Mouse (Mus musculus) layer of hippocampus, adult 9-10 months (tissue): Measurements from ENCODE around the gene Abhd16a.

ENCODE experiments used
- DNase-seq: peaks from one replicate; pipeline ENCODE4 v3.0.0; 2022; ENCODE audit warnings: low spot score

The Abhd16a gene

DNA sequence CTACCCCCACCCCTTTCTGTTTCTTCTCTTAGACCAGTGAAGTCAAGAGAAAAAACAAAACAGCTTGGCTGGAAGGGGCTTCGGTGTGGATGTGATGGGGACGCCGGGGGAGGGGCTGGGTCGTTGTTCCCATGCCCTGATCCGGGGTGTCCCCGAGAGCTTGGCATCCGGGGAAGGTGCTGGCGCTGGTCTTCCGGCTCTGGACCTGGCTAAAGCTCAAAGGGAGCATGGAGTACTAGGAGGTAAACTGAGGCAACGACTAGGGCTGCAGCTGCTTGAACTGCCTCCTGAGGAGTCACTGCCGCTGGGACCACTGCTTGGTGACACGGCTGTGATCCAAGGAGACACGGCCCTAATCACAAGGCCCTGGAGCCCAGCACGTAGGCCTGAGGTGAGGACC lies 29.0 kb upstream of the Abhd16a start:
- DNase-seq = no peak

GRCm38 (mm10) chr17:35060737-35061297 lies 28.2 kb upstream of the Abhd16a start:
- DNase-seq = no peak

- DNase-seq = no peak
Observed at GRCm38 (mm10) chr17:35061299-35061698, 27.8 kb upstream of the Abhd16a start.

- DNase-seq = no peak
Observed at GRCm38 (mm10) chr17:35063466-35063865, 25.6 kb upstream of the Abhd16a start.

GRCm38 (mm10) chr17:35064378-35064877 lies 24.6 kb upstream of the Abhd16a start:
- DNase-seq = no peak

GRCm38 (mm10) chr17:35064951-35065947 lies 23.8 kb upstream of the Abhd16a start, which contains the start of gene Ly6g6c:
Gene Ly6g6c, plus strand, starts transcription at chr17:35065388.
- no peak for DNase-seq

DNA sequence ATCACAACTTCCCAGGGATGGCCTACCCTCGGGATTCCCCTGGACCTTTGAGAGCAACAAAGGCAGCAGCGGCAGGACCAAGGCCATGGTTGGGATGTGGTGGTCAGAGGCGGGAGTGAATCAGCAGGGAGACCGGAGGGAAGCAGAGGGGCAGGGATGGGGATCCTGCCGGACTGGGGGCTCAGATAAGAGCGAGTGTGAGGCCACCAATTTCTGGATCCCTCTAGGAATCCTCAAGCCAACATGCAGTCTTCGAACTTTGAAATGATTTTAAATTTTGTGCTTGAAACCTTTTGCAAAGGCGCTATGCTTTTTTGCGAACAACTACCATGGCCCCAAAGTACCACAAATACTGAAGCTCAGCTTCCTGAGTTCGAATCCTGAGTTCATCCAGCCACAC lies 23.0 kb upstream of the Abhd16a start, which contains the start of gene Mpig6b:
Gene Mpig6b (minus strand): TSS at position 101 of the 400 bp plus-strand sequence.
- no peak for DNase-seq

- no peak for DNase-seq
Observed at GRCm38 (mm10) chr17:35068213-35068914, 20.7 kb upstream of the Abhd16a start.

- no peak for DNase-seq
Observed at GRCm38 (mm10) chr17:35070556-35071229, 18.4 kb upstream of the Abhd16a start.

GRCm38 (mm10) chr17:35071454-35071853 lies 17.6 kb upstream of the Abhd16a start:
- no peak for DNase-seq

DNA sequence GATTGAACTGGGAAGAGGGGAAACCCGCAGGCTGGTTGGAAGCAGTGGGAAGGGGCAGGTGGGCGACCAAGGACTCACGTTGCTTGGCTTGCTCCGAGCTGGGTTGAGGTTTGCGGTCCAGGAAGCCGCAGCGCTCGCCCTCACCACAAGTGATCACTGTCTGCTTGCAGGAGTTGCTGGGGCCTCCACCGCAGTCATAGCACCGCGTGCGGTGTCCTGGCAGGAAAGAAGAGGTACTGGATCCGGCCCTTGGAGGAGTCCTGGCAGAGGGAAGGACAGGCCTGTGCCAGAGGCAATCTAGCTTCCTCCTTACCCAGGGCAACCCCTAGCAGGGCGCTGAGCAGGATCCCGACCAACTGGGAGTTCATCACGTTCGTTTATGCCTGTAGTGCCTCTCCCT lies 15.0 kb upstream of the Abhd16a start:
- no peak for DNase-seq

DNA sequence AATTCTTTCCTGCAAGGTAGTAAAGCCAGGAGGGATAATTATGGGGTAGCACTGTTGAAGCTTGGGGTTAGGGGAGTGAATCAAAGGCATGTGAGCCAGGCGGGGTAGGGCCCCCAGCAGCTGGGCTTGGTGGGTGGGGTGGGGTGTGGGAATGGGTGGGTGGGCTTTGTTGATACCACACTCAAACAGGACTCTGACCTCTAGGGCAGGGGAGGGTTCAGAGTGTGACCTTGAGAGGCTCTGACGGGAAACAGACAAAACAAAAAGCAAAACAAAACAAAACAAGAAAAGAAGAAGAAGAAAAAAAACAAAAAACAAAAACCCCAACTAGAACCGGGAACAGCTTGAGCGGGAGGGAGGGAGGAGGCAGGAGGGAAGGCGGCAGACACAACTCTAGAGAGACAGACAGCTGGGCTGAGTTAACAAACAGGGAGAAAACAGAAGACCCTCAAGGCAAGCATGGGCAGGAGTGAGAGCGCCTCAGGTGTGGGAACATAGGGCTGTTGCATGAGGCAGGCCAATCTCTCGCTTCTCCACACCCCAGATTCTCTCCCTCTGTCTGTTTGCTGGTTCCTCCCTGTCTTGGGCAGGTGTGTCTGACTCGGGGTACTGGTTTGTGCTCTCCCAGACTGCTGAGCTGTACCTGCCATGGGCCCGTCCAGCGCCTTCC lies 12.4 kb upstream of the Abhd16a start, which contains the start of gene Ly6g6e:
Gene Ly6g6e (plus strand): TSS at position 396 of the 670 bp plus-strand sequence.
- DNase-seq = no peak

- no peak for DNase-seq
Observed at GRCm38 (mm10) chr17:35077285-35077684, 11.8 kb upstream of the Abhd16a start.

GRCm38 (mm10) chr17:35077786-35078233 lies 11.3 kb upstream of the Abhd16a start, which contains the start of gene Ly6g6d:
Gene Ly6g6d, minus strand, starts transcription at chr17:35078065.
- no peak for DNase-seq

- DNase-seq = no peak
Observed at GRCm38 (mm10) chr17:35079778-35080177, 9.3 kb upstream of the Abhd16a start.

DNA sequence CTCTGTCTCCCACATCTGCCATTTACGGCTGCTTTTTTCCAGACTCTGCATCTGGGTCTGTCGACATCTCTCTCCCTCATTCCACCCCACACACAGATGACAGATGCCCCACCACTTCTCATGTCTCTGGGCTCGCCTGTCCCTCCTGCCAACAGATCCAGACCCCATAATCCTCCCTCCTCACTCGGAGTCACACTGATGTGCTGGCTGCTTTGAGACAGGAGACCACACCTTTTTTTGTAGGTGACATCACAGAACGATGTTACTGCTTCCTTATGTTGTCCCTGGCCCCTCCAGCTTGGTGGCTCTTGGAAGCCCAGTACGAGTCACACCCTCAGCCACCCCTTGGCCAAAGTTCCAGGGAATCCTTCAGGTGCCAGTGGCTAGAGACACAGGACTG lies 8.8 kb upstream of the Abhd16a start:
- no peak for DNase-seq

GRCm38 (mm10) chr17:35080710-35081109 lies 8.4 kb upstream of the Abhd16a start:
- DNase-seq = no peak

DNA sequence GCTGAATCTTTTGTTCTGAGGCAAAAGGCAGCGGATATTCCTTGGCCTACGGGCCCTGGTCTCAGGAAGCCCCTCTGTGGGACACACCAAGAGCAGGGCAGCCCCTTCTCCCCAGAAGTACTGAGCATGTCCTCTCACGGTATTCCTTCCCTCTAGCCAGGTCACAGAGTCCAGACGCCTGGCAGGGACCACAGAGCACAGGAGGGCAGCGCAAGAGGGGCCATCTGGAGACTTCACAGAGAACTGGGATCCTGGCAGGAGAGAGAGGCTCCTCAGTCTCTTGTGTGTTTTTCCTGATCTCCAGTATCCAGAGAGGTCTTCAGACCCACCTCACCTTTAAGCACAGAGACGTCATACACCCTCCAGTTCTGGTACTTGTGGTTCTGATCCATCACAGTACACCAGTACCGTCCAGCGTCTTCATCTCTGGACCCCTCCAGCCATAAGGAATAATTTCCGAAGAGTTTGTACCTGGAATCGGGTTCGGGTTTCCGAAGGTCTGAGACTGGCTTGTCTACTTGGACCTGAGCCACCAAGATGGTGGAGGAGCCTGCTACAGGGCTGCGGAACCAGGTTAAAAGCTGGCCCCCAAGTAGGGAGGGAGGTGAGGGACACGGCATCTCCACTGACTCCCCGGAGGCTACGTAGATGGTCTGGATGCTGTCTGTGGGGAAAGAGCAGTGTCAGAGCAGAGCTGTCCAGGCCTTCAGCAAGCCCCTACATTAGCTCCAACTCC lies 6.1 kb upstream of the Abhd16a start:
- no peak for DNase-seq

- no peak for DNase-seq
Observed at GRCm38 (mm10) chr17:35083929-35084497, 5.0 kb upstream of the Abhd16a start.
